Mouse (Mus musculus): ENCODE measurements around the gene Ltbp2. TPM values are rescaled to one million over a fixed set of nuclear protein-coding genes. Genes with fewer than 3 reads are reported as not detected.

Ltbp2 gene
- polyA plus RNA-seq, 1 experiment from 2014 or later, result 0.83 TPM

DNA sequence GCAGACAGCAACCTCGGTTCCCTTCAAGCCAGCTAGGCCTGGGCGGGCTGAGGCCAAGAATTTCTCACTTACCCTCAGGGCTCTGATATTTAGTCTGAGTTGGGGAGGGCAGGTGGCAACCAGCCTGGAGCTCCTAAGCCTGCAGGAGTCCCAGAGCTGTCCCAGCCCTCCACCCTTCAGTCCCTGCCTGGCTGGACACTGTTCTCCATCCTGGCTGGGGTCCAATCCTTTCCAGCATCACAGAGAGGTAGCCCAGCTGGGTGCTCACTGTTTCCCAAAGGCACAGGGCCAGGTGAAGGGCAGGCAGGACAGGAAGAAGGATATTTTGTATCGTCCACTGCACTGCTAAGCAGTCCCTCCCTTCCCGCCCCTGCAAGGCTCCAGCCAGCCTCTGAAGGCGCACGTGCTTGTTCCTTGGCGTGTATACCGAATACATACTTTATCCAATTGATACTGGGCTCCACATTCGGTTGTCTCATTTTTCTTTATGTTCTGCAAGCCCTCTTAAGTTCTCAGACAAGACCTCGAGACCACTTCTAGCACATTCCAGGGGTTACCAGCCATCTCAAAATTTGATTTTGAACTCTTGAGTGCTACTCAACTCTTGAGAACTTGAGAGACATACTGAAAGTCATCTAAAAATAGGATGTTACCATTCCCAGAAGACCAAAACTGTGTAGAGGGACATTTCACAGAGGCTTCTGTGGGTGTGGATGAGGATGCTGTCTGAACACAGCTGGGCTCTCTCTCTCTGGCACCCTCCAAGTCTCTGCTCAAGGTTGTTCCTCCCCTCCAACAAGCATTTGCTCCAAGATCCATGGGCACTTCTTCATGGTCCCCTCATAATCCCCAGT lies 31.5 kb upstream of the Ltbp2 start:
- Histone ChIP-seq H3K4me2 (ENCODE audit: low read depth, low read length) (no peak overlapping the region), H3K4me1 (ENCODE audit: control insufficient read depth, insufficient read depth, low read length) (no peaks in the 10 kb centered on the region), H3K27me3 (replicated peaks; ENCODE audit: control insufficient read depth, insufficient read depth, low read length) (no peaks in the 10 kb centered on the region), H3K27ac (ENCODE audit: low read length) (no peak overlapping the region), H3K36me3 (ENCODE audit: control insufficient read depth, insufficient read depth, low read length) (no peaks in the 10 kb centered on the region), H3K9ac (ENCODE audit: low read depth, low read length) (no peak overlapping the region), H3K4me3 (ENCODE audit: low read length) (no peak overlapping the region), H3K9me3 (ENCODE audit: control insufficient read depth, low read length) (no peaks in the 10 kb centered on the region)
- ATAC-seq, result no peak
- 56% methylated on average over 10 of the region's 10 CpGs for WGBS

DNA sequence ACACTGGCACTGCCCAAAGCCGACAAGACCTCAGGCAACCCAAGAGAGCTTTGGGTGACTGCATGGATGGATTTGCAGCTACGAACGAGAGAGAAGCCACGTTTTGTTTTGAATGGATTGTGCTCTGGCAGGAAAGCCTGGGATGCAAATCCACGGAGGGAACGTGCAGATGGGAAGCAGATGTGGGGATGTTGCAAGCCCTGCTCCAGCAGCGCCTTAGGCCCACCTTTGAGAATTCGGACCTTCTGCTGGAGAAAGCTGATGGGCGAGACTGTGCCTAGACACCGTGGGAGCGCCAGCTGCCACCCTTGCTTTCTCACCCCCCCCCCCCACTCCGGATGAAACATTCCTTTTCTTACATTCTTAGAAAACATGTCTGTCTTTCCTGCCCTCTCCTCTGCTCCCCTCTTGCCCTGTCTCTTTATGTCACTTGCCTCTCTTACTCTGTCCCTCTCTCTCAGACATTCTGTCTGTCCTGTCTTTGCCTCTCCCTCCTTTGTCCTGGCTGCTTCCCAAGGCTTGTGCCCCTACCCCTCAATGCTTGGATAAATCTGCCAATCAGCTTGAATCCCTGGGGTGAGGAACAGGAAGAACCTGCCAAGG lies 30.8 kb upstream of the Ltbp2 start:
- no peak overlapping the region for H3K27ac ChIP-seq (ENCODE audit: low read length)
- no peaks in the 10 kb centered on the region for H3K9me3 ChIP-seq (ENCODE audit: control insufficient read depth, low read length)
- no peak overlapping the region for H3K4me2 ChIP-seq (ENCODE audit: low read depth, low read length)
- H3K4me1 ChIP-seq (ENCODE audit: control insufficient read depth, insufficient read depth, low read length), result no peaks in the 10 kb centered on the region
- no peaks in the 10 kb centered on the region for H3K36me3 ChIP-seq (ENCODE audit: control insufficient read depth, insufficient read depth, low read length)
- H3K27me3 ChIP-seq (replicated peaks; ENCODE audit: control insufficient read depth, insufficient read depth, low read length), result no peaks in the 10 kb centered on the region
- H3K4me3 ChIP-seq (ENCODE audit: low read length), result no peak overlapping the region
- no peak for ATAC-seq
- 67% methylated on average over 12 of the region's 12 CpGs for WGBS
- H3K9ac ChIP-seq (ENCODE audit: low read depth, low read length), result no peak overlapping the region

DNA sequence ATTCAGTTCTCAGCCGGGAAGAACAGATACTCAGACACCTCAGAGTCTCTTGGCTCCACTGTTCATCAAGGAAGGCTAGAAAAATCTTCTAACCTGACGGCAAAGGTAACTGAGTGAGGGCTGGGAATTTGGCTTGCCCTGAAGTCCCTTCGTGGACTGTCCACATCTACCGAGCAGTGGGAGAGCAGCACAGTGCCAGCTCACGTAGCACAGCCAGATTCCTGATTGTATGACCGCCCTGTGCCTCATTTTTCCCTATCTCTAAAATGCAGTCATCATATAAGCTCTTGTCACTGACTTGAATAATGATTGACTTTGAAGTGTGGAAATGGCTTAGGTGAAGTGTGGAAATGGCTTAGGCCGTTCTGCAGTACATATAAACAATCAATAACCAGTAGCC lies 28.1 kb upstream of the Ltbp2 start:
- Histone ChIP-seq H3K9me3 (ENCODE audit: control insufficient read depth, low read length) (no peaks in the 10 kb centered on the region), H3K27ac (ENCODE audit: low read length) (no peak overlapping the region), H3K36me3 (ENCODE audit: control insufficient read depth, insufficient read depth, low read length) (no peaks in the 10 kb centered on the region), H3K9ac (ENCODE audit: low read depth, low read length) (no peak overlapping the region), H3K4me3 (ENCODE audit: low read length) (no peak overlapping the region), H3K4me2 (ENCODE audit: low read depth, low read length) (no peak overlapping the region), H3K4me1 (ENCODE audit: control insufficient read depth, insufficient read depth, low read length) (no peaks in the 10 kb centered on the region), H3K27me3 (replicated peaks; ENCODE audit: control insufficient read depth, insufficient read depth, low read length) (no peaks in the 10 kb centered on the region)
- 66% methylated on average over 7 of the region's 7 CpGs for WGBS
- ATAC-seq, result no peak

DNA sequence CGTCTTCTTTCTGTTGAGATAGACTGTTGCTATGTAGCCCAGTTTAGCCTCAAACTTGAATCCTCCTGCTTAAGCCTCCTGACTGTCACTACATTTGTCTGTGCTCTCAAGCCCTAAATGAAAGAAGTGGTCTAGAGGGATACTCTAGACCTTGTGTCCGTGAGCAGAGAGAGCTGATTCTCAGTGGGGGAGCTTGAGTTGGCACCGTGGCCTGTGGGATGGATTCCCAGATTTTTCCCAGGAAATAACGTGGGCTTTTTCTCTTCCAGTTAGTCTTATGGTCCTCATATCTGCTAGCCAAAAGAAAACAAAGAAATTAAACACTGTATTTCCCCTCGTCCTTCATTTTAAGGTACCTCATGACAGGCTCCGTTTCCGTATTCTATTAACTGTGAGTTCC lies 24.0 kb upstream of the Ltbp2 start:
- H3K4me2 ChIP-seq (ENCODE audit: low read depth, low read length), result no peak overlapping the region
- no peak overlapping the region for H3K27ac ChIP-seq (ENCODE audit: low read length)
- no peak for ATAC-seq
- H3K27me3 ChIP-seq (replicated peaks; ENCODE audit: control insufficient read depth, insufficient read depth, low read length), result no peaks in the 10 kb centered on the region
- H3K4me3 ChIP-seq (ENCODE audit: low read length), result no peak overlapping the region
- H3K4me1 ChIP-seq (ENCODE audit: control insufficient read depth, insufficient read depth, low read length), result peaks cover 6% of the 10 kb centered on the region; the same call in 1 of the 2 replicates
- no peak overlapping the region for H3K9ac ChIP-seq (ENCODE audit: low read depth, low read length)
- no peaks in the 10 kb centered on the region for H3K36me3 ChIP-seq (ENCODE audit: control insufficient read depth, insufficient read depth, low read length)
- H3K9me3 ChIP-seq (ENCODE audit: control insufficient read depth, low read length), result no peaks in the 10 kb centered on the region
- WGBS, result 86% methylated on average over 7 of the region's 7 CpGs

DNA sequence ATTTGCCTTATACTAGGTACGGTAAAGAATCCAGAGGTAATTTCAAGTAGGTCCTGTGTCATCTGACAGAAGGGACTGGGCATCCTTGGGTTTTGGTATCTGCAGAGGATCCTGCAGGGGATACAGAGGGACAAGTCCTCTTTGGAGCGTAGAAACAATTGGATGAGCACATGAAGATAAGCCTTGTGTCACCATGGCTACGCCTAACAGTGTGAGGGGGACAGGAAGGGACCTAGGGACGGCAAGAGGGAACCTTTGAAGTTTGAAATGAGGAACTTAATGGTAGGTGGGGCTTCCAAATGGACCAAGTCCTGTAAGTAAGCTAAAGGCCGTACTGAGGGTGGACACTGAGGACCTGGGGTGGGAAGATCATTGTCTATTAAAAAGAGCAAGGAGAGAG lies 21.0 kb upstream of the Ltbp2 start:
- H3K9me3 ChIP-seq (ENCODE audit: control insufficient read depth, low read length), result no peaks in the 10 kb centered on the region
- no peak overlapping the region for H3K27ac ChIP-seq (ENCODE audit: low read length)
- no peak overlapping the region for H3K4me3 ChIP-seq (ENCODE audit: low read length)
- no peaks in the 10 kb centered on the region for H3K36me3 ChIP-seq (ENCODE audit: control insufficient read depth, insufficient read depth, low read length)
- H3K27me3 ChIP-seq (replicated peaks; ENCODE audit: control insufficient read depth, insufficient read depth, low read length), result no peaks in the 10 kb centered on the region
- no peak for ATAC-seq
- H3K4me1 ChIP-seq (ENCODE audit: control insufficient read depth, insufficient read depth, low read length), result peaks cover 6% of the 10 kb centered on the region; the same call in 1 of the 2 replicates
- 68% methylated on average over 5 of the region's 5 CpGs for WGBS
- H3K9ac ChIP-seq (ENCODE audit: low read depth, low read length), result no peak overlapping the region
- no peak overlapping the region for H3K4me2 ChIP-seq (ENCODE audit: low read depth, low read length)

DNA sequence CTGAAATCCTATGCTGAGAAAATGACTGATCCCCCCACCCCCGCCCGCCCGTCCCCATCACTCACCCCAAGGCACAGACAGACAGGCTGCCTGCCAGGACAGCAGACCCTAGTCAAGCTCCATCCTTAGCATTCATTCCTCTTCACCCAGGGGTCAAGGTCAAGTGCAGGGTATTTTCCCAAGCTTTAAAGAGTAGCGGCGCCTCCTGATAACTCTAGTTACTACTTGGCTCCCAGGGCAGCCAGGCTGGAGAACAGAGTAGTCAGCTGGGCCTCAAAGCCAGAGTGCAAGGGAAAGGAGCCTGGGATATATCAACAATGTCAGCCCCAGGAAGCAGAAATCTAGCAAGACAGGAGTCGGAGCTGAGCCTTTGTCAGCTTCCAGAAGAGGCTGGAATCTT lies 19.9 kb upstream of the Ltbp2 start:
- H3K4me3 ChIP-seq (ENCODE audit: low read length), result no peak overlapping the region
- WGBS, result 65% methylated on average over 6 of the region's 6 CpGs
- no peak overlapping the region for H3K9ac ChIP-seq (ENCODE audit: low read depth, low read length)
- H3K4me1 ChIP-seq (ENCODE audit: control insufficient read depth, insufficient read depth, low read length), result peaks cover 6% of the 10 kb centered on the region; the same call in 1 of the 2 replicates
- no peaks in the 10 kb centered on the region for H3K27me3 ChIP-seq (replicated peaks; ENCODE audit: control insufficient read depth, insufficient read depth, low read length)
- H3K4me2 ChIP-seq (ENCODE audit: low read depth, low read length), result no peak overlapping the region
- no peaks in the 10 kb centered on the region for H3K9me3 ChIP-seq (ENCODE audit: control insufficient read depth, low read length)
- no peaks in the 10 kb centered on the region for H3K36me3 ChIP-seq (ENCODE audit: control insufficient read depth, insufficient read depth, low read length)
- H3K27ac ChIP-seq (ENCODE audit: low read length), result no peak overlapping the region
- no peak for ATAC-seq

DNA sequence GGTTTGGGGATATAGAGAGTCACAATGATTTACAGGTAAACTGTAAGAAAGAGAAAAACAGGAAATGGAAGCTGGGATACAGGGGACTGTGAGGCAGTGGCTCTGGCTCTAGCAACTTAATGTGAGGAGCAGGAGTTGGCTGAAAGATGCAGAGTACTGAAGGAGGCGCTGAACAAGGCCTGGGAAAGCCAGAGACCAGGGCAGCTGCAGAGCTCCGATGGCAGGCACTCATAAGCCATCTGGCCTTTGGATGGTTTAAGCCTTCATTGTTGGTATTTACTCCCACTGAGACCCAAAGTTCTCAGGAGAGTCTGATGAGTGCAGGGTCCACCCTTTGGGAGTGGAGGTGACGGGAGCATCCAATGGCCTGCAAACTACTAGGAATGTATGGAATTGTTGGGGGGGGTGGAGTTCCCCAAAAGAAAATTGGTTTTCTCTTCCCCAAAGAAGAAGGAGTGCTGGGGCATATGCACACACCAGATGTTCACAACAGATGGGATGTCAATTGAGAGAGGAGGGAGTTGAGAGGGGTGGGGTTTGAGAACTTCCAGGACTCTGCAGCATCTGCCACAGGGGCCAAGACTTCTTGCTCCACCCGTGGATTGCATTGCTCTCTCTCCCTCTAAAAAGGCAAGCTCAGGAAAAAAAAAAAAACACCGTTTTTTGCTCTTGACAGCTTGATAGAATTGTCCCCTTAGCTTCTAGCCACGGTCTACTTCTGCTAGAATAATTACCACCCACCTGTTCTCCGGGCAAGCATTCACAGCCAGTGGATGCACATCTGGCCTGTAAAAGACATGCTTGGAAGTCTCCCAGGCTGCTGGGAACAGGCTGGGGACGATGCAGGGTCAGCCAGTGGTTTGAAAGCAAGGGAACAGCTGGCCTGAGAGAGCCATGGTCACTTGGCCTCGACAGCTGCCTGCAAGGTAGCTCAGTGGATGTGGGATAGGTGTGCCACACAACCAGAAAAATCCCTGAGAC lies 17.6 kb upstream of the Ltbp2 start:
- H3K27ac ChIP-seq (ENCODE audit: low read length), result no peak overlapping the region
- H3K27me3 ChIP-seq (replicated peaks; ENCODE audit: control insufficient read depth, insufficient read depth, low read length), result no peaks in the 10 kb centered on the region
- WGBS, result 48% methylated on average over 9 of the region's 9 CpGs
- H3K36me3 ChIP-seq (ENCODE audit: control insufficient read depth, insufficient read depth, low read length), result no peaks in the 10 kb centered on the region
- no peaks in the 10 kb centered on the region for H3K9me3 ChIP-seq (ENCODE audit: control insufficient read depth, low read length)
- no peak overlapping the region for H3K4me3 ChIP-seq (ENCODE audit: low read length)
- no peak for ATAC-seq
- no peak overlapping the region for H3K9ac ChIP-seq (ENCODE audit: low read depth, low read length)
- H3K4me2 ChIP-seq (ENCODE audit: low read depth, low read length), result no peak overlapping the region
- peaks cover 6% of the 10 kb centered on the region; the same call in 1 of the 2 replicates for H3K4me1 ChIP-seq (ENCODE audit: control insufficient read depth, insufficient read depth, low read length)

DNA sequence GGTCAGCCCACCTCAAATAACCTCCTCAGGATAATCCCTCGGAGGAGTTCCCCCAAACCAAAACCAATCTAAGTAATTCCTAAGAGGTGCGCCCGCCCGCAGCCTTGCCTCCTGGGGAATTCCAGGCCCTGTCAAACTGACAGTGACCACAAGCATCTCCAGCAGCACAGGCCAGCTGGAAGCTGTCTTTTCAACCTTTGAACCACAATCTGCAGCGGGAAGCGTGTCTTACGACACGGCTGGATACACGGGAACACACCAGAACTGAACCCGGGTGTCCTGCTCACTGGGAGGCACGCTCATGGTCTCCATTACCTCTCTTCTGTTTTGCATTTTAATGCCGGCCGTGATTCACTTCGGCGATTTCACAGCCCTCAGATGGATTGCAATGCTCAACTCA lies 14.0 kb upstream of the Ltbp2 start:
- Histone ChIP-seq H3K9me3 (ENCODE audit: control insufficient read depth, low read length) (no peaks in the 10 kb centered on the region), H3K4me2 (ENCODE audit: low read depth, low read length) (no peak overlapping the region), H3K27ac (ENCODE audit: low read length) (no peak overlapping the region), H3K36me3 (ENCODE audit: control insufficient read depth, insufficient read depth, low read length) (no peaks in the 10 kb centered on the region), H3K9ac (ENCODE audit: low read depth, low read length) (no peak overlapping the region), H3K4me1 (ENCODE audit: control insufficient read depth, insufficient read depth, low read length) (no peaks in the 10 kb centered on the region), H3K4me3 (ENCODE audit: low read length) (no peak overlapping the region), H3K27me3 (replicated peaks; ENCODE audit: control insufficient read depth, insufficient read depth, low read length) (no peaks in the 10 kb centered on the region)
- 53% methylated on average over 15 of the region's 15 CpGs for WGBS
- no peak for ATAC-seq
